Mouse (Mus musculus): ENCODE measurements around the gene Elmo1.

DNA sequence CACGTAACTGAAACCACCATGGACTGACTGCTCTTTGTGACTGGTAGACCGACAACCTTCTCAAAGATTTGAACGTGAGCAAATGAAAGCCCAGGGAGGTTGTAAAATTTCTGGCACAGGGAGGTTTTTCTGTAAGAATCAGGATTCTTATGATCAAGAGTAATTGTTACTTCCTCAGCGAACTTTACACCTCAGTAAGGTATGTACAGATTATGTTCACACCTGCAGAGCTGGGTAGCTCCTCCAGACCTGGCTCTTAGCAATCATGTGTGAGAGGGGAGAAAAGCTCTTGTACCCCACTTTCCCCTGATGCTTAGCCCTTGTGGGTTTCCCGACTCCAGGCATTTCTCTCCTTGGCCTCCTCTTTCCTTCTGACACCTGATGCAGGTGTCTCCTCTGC, 123.5 kb downstream of the Elmo1 start:
- TF ChIP-seq E2F4 (IDR thresholded peaks at IDR 0.05; ENCODE audit: borderline replicate concordance, low read depth, low read length) (no peak), POLR2AphosphoS5 (IDR thresholded peaks at IDR 0.05; ENCODE audit: borderline replicate concordance, low read depth, low read length) (no peak), UBTF (IDR thresholded peaks at IDR 0.05; ENCODE audit: borderline replicate concordance, insufficient read depth, low read depth, low read length) (no peak), CTCF (IDR thresholded peaks at IDR 0.05 in 2 of 3, conservative IDR thresholded peaks at IDR 0.05 in 1 of 3; ENCODE audit: control insufficient read depth in 1 of 3, insufficient read depth in 1 of 3, low read depth in 2 of 3, low read length in 3 of 3, poor library complexity in 1 of 3, severe bottlenecking in 1 of 3) (no peak), HCFC1 (IDR thresholded peaks at IDR 0.05; ENCODE audit: low read depth, low read length) (no peak), EP300 (IDR thresholded peaks at IDR 0.05; ENCODE audit: low read depth in 1 of 2, low read length in 2 of 2) (no peak), ZC3H11A (IDR thresholded peaks at IDR 0.05; ENCODE audit: low read depth, low read length) (no peak), MXI1 (IDR thresholded peaks at IDR 0.05; ENCODE audit: low read depth, low read length) (no peak), MAFK (IDR thresholded peaks at IDR 0.05; ENCODE audit: borderline replicate concordance, low read depth, low read length) (no peak), GATA1 (IDR thresholded peaks at IDR 0.05; ENCODE audit: low read depth, low read length) (no peak)
